Mouse (Mus musculus) cerebellum, postnatal 36 days (tissue): Measurements from ENCODE around the gene AU022751.

ENCODE experiments used
- DNase-seq, 2 experiments: peaks; one replicate each; pipeline ENCODE4 v3.0.0; 2021 to 2022; ENCODE audit warnings: mixed read lengths in 2 of 2

The AU022751 gene

DNA sequence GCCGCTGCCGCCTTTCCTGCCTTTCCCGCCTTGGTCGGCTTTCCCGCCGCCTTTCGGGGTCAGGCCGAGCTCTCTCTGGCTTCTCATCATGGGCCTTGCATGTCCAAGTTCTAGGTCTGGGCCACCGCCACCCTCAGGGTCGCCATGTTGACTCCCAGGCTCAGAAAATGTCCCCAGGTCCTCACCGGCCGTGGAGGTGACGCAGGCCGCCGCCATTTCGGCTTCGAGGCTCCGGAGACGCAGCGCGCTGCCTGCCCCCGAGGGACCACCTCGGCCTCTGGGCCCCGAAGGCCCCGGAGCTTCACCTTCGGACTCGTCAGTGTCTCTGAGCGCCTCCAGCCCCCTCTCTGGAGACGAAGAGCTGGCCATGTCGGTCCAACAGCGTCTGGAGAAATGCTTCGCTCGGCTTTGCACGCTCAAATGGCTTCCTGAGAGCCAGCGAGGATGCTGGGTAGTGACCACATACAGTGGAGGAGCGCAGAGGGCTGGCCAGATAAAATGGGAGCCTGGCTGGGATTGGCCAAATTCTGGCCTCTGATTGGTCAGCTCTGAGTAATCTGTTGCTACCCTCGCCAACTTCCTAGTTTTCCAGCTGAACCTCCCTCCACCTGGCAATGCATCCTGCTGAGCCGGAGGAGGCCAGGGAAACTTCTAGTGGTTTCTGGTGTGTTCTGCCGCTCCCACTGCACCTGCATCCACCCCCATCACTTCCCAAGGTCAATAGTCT lies at the start of gene AU022751:
Gene AU022751, minus strand, starts transcription at position 466 of the 727 bp plus-strand sequence.
- DNase-seq = no peak

- DNase-seq = peak; percentile 57 to 64
These were observed 9.0 kb upstream of the AU022751 start for GRCm38 (mm10) chrX:6091996-6092757.

GRCm38 (mm10) chrX:6091547-6091946 lies 8.3 kb upstream of the AU022751 start:
- no peak for DNase-seq

GRCm38 (mm10) chrX:6061563-6061962 lies 21.7 kb downstream of the AU022751 start:
- no peak for DNase-seq

DNA sequence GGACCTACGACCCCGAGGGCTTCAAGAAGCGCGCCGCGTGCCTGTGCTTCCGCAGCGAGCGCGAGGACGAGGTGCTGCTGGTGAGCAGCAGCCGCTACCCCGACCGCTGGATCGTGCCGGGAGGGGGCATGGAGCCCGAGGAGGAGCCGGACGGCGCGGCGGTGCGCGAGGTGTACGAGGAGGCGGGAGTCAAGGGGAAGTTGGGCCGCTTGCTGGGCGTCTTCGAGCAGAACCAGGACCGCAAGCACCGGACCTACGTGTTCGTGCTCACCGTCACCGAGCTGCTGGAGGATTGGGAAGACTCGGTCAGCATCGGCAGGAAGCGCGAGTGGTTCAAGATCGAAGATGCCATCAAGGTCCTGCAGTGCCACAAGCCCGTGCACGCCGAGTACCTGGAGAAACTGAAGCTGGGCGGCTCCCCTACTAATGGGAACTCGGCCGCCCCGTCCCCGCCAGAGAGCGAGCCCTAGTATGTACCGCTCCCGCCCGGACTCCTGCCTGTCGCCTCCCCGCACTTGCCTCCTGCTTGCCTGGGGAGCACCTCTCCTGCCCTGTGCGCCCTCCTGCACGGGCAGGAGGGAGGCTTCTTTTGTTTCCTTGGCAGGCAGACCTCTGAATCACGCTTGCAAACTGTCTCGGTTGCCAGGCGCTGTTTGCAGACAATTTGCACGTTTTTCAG lies 35.1 kb downstream of the AU022751 start:
- peak; percentile 3 to 17 for DNase-seq

DNA sequence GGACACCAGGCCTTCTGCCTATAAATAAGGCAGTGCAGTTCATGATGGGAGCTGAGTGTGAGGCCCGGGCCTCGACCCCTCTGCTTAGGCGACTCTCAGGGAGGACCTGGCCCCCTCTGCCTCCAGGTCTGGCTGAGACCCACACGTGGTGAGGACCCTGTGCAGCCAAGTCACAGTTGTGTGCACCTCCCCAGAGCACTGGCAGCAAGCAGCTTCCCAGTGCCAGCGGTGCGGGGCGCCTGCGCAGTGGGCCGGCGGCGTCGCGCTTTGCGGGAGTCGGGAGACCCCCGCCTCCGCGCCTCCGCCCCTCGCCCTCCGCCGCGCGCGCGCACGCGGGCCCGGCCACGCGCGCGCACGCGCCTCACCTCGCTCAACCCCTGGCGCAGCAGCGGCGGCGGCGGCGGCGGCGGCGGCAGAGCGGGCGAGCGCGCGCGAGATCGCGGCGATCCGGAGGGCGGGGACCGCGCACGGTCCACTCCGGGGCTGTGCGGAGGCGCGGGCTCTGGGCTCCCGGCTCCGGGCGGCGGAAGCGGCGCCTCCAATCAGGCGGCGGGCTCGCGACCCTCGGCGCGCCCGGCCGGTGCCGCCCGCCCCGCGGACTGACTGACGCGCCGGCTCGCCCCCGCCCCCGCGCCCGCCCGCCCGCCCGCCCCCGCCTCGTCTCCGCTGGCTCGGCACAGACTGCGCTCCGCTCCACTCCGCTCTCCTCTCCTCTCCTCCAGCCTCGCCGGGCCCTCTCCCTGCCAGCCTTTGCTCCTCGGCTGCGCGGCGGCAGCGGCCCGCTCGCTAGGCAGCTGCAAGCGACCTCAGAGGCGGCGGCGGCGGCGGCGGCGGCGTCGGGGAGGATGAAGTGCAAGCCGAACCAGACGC lies 35.9 kb downstream of the AU022751 start, which contains the start of gene Nudt11:
Gene Nudt11, plus strand, starts transcription at position 388 of the 870 bp plus-strand sequence.
- peak; percentile 7 to 16 for DNase-seq
